Mouse (Mus musculus) kidney, adult 8-10 months (tissue): ENCODE measurements at regions not wholly inside any gene's neighbourhood (a gene's known extent, or its start where the extent isn't known, plus 50 kb on each side); places are given as distances from the start of the nearest gene placed in this dataset.
"Not testable (repeated sequence)": the region's sequence is repeated elsewhere in the genome, so short reads cannot be mapped to it uniquely, and the experiment has no call there.

Experiments
- DNase-seq, 2 experiments: peaks; one replicate each; pipeline ENCODE4 v3.0.0; 2022

DNA sequence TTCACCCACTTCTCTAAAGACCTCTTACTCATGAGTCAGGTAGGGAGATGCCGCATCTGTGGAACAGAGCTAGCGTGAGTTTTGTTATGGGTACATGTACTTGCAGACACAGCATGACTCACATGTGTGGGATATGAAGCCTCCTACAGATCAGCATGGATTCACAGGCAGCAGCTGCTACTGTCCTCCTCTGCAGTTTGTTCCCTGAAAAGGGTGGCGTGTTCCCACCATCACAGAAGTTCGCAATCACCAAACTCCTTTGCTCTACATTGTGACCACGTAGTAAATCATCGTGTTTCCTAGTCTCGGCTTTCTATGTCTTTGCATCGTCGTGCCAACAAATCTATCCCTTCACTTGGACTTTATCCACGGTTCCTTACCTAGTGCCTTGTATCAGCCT, 981.9 kb downstream of the Diaph3 start:
- DNase-seq = no peak

DNA sequence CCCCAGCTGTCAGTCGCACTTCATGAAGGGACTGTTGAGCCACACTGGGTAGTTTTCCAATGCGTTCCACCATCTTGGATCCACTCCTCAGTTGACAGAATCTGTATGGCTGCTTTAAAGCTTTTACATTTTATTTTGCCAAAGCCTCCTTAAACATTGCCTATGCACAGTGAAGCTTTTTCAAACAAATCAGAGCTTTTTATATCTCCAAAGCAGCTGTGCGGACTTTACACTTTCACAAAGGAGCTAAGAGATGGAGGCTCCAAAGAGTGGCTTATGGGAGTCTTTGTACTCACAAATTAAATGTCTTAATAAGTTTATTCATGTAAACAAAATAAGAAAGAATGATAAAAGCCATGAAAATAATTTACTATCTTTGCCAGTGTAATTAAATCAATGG, 986.3 kb downstream of the Diaph3 start:
- DNase-seq = no peak

DNA sequence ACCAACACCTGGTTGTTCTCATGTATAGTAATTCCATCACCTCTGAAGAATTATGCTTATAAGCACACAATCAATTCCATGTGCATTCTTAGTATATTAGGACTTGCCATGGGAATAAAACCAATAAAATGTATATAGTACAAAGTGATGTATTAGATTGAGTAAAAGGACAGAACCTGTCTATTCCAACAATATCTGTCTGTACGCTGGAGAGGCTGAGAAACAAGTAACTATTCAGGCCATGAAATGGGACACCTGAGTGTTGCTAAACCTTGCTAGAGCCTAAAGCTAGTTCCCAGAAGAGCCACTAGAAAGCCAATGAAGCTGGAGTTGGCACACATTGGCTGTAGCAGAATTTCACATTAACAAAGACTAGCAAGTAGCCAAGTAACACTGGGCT, 989.8 kb downstream of the Diaph3 start:
- no peak for DNase-seq

DNA sequence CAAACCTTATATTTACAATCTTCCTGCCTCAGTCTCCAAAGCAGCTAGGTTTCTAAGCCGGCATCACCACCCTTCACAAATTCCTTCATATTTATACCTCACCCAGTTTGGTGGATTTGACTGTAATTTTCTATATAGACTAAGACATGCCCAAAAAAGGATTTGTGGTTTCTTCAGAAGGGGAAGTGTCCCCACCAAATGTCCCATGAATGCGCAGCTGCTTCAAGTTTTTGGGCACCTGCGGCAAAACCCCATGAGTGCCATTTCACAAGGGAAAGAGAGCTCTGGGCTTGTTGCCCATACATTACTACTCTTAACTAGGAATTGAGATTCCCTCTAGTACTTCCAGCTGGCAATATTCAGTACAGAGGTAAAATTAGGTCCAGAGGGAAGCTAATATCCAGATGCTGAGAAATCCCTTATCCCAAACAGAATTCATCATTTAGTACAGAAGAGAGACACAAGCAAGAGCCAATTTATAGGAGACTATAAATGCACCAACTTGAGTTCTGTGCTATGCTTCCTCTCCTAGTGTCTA, 990.6 kb downstream of the Diaph3 start:
- no peak for DNase-seq

DNA sequence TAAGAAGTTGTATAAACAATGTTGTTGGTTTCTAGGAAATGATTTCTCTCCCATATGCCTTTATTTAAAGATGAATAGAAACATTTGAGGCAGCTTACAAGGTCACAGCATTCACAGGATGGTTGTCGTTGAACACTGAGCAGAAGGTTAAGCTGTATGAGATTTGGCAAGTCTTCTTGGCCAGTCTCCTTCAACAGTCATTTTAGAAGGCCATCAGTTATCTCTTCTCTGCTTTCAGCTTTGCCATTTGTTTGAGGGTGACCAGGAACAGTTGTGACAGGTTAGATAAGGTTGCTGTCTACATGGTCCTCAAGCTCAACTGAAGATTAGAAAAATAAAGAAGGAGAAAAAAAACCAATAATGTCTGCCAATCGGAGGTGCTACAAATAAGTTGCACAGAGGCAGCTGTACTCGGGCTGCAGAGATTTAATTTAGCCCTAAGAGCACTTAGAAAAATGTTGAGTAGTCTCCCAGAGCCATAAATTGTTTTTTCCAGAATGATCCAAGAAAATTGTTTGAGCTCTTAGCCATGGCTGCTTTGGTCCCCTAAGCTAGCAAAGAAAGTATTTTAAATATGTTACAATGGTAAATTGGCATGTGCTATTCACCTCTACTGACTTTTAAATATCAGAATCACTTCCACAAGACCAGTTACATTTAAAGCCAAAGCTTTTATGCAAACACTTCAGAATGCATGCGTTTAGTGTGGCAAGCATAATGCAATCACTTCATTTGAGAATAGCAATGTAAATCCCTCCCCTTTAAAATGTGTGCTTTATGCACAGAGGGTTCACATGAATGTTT, 1025.6 kb downstream of the Diaph3 start:
- no peak for DNase-seq

DNA sequence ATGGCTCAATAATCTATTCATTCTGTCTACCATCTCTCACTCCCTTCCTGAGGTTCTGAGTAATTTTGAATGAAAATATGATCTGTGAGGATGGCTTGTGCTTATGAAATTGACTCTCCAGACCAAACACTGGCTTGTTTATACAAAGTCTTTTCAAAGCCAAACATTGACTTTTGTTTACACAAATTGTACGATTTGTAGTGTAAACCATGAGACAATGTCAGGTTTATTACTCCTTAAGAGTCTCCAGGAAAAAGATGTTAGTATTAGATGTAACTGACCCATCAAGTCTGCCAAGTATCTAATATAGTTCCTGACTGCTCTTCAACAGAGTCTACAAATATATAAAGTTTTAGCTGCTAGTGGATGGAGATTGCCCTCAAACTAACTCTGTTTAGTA, 1039.5 kb downstream of the Diaph3 start:
- no peak for DNase-seq

DNA sequence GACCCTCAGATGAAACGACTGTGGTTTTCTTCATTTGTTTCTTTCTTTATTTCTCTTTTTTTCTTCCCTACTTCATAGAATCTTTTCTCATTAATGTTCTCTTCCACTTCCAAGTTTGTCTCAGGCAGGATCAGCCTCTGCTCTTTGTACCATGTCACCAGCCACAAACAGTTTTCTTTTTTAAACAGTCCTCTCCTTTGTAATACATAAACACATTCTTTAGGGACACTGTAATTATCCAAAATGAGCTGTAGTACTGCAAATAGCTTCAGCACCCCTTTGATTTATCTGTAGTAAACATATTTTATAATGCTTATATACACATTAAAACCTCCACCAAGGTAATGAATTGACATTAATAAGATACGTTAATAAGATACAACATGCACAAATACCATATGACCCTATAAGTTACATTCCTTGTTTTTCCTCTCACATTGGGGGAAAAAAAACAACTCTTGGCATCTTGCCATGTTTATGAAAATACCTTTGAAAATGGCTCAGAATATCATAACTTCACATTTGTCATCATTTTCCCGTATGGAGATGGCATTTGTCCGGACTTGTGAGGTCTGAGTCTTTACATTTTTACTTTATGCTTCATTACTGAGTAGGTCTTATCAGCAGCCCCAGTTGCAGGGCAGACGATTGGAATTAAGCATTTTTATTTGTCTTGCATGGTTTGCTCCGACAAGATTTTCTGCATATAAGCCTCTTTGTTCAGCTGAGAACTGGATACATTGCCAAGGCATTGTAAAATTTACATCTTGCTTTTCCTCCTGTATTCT, 1070.5 kb downstream of the Diaph3 start:
- DNase-seq = no peak

DNA sequence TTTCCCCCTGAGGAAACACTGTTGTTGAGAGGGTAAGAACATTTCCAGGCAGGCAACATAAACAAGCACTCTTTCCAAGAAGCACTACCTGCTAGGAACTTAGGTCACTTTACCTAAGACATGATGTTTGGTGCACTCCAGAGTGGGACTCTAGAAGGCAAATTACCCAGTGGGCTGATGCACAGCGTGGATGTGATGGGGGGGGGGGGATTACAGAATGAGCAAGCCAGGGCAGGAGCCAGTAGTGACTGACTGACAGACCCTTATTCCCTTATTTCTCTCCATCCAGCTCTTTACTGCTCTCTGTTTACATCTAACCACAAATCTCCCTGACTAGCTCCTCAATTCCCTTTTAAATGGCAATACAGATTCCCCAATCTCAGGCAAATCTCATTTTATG, 1071.7 kb downstream of the Diaph3 start:
- DNase-seq = no peak

DNA sequence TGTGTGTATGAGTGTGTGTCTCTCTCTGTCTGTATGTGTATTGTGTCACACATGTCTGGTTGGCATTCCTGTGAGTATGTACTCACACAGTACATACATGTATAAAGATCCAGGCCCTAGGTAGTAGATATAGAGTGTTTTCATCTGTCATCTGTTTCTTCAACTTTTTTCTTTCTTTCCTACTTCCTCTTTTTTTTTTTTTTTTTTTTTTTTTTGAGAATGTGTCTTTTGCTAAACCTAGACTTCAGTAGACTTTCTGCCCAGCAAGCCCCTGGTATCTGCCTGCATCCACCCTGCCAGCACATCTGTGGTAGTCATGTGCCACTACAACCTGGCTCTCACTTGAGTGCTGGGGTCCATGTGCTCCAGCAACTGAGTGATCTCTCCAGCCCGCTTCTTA, 1073.3 kb downstream of the Diaph3 start:
- no peak for DNase-seq

DNA sequence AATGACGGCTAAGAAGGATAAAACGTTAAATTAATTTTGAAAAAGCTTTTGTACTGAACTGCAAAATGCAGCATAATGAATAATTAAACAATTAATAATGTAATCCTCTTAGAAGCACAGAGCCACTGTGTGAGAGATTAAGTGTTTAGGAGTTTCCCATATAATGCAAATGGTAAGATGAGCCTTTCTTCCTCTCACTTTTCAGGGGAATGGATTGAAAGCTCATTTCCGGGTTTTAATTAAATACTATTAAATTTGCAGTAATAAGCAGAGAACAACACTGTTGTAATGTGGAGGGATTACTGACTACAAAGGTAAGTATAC, 1077.5 kb downstream of the Diaph3 start:
- DNase-seq = no peak

DNA sequence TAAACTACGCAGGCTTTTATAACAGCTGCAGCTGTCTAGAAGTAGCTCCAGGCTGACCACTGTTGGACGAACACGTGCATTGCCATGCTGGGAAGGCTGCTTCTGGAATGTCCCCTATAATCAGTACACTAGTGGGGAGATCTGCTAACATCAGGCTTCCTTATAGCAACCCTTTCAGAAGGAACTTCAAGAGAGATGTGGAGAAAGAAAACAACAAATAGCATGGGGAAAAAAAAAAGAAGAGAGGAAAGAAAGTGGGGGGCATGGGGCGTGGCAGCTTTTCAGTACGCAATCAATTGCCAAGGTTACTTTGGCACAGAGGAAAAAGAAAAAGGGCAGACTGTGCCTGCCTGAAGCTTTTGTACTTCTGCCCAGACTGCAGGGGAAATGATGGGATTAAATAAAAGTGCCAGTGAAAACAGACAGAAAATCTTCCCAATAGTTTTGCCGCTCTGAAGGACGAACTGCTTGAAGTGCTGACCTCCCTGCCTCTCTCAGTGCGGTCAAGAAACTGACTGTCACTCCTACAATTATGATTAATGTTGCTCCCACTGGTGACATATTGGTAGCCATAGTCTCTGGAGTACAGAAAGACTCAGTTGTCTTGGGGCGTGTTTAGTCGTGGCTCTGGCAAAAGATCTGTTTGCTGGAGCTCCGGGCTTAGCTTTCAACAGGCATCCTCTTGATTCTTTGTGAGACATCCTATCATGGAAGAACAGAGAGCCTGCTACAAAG, 1078.0 kb downstream of the Diaph3 start:
- no peak for DNase-seq

DNA sequence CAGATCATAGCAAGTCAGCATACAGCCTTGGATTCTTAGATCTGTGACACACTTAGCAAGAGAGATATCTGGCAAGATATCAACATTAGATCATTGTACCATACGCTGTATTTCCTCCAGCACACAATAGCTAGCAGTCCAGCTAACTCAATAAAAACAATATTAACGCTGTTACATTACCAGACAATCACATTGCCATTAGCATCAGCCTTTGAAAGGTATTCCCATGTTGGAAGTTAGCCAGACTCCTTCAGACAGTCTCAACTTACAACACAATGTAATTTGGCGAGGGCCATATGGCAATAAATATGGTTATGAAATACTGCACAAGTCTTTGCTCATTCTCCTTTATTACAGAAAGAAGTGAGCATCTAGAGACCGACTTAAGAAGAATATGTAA, 1084.0 kb downstream of the Diaph3 start:
- no peak for DNase-seq

DNA sequence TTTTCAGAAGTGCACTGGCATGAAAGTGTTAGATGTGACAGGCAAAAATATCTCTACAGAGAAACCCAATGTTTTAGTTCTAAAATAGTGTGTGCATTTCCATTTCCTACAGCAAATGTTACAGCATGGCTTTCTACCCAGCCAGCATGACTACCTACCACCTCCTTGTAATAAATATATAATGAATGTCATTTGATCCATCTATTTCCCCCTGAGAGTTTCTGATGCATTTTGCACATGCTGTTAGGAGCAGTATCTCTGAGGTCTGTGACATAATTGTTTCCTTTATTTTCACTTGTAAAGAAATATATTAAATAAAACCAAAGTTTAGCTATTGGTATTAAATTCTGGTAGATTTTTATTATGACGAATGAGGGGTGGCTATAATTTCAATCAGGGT, 1086.4 kb downstream of the Diaph3 start:
- DNase-seq = no peak

DNA sequence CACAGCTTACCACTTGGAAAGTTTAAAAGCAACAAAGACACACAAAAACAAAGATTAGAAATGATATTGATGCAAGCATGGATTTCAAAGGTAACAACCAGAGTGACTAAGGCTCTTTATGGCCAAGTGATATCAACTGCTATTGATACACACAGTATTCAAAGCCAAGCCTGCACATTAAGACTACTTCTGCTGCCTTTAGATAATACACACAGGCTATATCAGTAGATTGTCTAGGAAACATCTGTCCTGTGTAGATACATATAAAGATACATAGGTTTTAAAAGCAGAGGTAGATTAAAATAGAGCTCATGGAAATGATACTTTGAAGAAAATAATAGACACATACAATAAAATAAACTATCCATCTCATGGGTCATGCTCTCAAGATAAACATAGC, 1111.6 kb downstream of the Diaph3 start:
- DNase-seq = no peak

DNA sequence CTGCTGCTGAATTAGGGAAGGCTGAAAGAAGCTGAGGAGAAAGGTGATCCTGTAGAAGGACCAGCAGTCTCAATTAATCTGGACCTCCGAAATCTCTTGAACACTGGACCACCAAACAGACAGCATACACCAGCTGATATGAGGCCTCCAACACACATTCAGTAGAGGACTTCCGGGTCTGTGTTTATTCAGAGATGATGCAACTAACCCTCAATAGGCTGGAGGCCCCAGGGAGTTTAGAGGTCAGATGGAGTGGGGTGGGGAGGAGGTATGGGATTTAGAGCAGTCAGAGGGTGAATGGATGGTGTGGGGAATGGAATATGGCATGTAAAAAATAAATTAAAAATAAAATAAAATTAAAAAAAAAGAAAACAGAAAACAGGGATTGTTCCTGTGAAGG, 1123.4 kb downstream of the Diaph3 start:
- DNase-seq = not testable (repeated sequence)
